Mouse (Mus musculus): Measurements from ENCODE around the gene Foxd4.

GRCm38 (mm10) chr19:24861612-24862451 is 39.2 kb downstream of the Foxd4 start, which contains the start of gene Pgm5:
- no peak for TF ChIP-seq GATA1 (IDR thresholded peaks at IDR 0.05; ENCODE audit: low read length)
- no peak for TF ChIP-seq TAL1 (IDR thresholded peaks at IDR 0.05; ENCODE audit: low read length)

Measured in erythroblast, embryonic 14.5 days (primary cell).